Mouse (Mus musculus): ENCODE measurements around the gene Pnma1.
"Not testable (repeated sequence)": the region's sequence is repeated elsewhere in the genome, so short reads cannot be mapped to it uniquely, and the experiment has no call there.

Gene Pnma1

GRCm38 (mm10) chr12:84109924-84110323 is 38.4 kb downstream of the Pnma1 start:
- no peak for DNase-seq (ENCODE audit: extremely low read depth, low read depth, low spot score)

- no peak for DNase-seq (ENCODE audit: extremely low read depth, low read depth, low spot score)
These were observed 40.6 kb downstream of the Pnma1 start for GRCm38 (mm10) chr12:84107692-84108091.

- no peak for DNase-seq (ENCODE audit: extremely low read depth, low read depth, low spot score)
These were observed 41.3 kb downstream of the Pnma1 start for GRCm38 (mm10) chr12:84107012-84107411.

- no peak for DNase-seq (ENCODE audit: extremely low read depth, low read depth, low spot score)
These were observed 46.8 kb downstream of the Pnma1 start for GRCm38 (mm10) chr12:84101493-84101845.

GRCm38 (mm10) chr12:84100604-84101492 is 47.4 kb downstream of the Pnma1 start, which contains the start of gene Acot6:
Acot6 (plus strand) TSS chr12:84100654.
- DNase-seq (ENCODE audit: extremely low read depth, low read depth, low spot score) = not testable (repeated sequence)

- DNase-seq (ENCODE audit: extremely low read depth, low read depth, low spot score) = peak; percentile 45
These were observed 48.2 kb downstream of the Pnma1 start for GRCm38 (mm10) chr12:84100071-84100470.

- no peak for DNase-seq (ENCODE audit: extremely low read depth, low read depth, low spot score)
These were observed 48.7 kb downstream of the Pnma1 start for GRCm38 (mm10) chr12:84099605-84100004.
